Mouse (Mus musculus): ENCODE results near the gene Rgs3. TPM values are rescaled to one million over a fixed set of nuclear protein-coding genes. Genes with fewer than 3 reads are reported as not detected.
A peak's percentile ranks its signal among the peaks of the same experiment; 100 is the strongest.

Rgs3 gene
- polyA plus RNA-seq, 1 experiment from 2014 or later: 30.1 TPM

GRCm38 (mm10) chr4:62729941-62730340 lies 170.3 kb downstream of the Rgs3 start:
- no peak for ATAC-seq (ENCODE audit: low read depth)
- H3K27ac ChIP-seq (ENCODE audit: low read depth, low read length): no peak overlapping the region
- H3K4me2 ChIP-seq (ENCODE audit: low read depth, low read length): no peak overlapping the region
- 80% methylated on average over 5 of the region's 5 CpGs for WGBS
- no peaks in the 10 kb centered on the region for H3K36me3 ChIP-seq (ENCODE audit: control insufficient read depth, insufficient read depth, low read length)
- H3K9me3 ChIP-seq (ENCODE audit: control insufficient read depth, low read length): no peaks in the 10 kb centered on the region
- no peaks in the 10 kb centered on the region for H3K4me1 ChIP-seq (ENCODE audit: control insufficient read depth, insufficient read depth, low read length)
- no peaks in the 10 kb centered on the region for H3K27me3 ChIP-seq (ENCODE audit: control insufficient read depth, insufficient read depth, low read length)
- H3K4me3 ChIP-seq (ENCODE audit: low read depth, low read length): no peak overlapping the region
- H3K9ac ChIP-seq (replicated peaks; ENCODE audit: low read depth, low read length): no peak overlapping the region

- Histone ChIP-seq H3K4me1 (ENCODE audit: control insufficient read depth, insufficient read depth, low read length) (peaks cover 5% of the 10 kb centered on the region; the same call in 1 of the 2 replicates), H3K9ac (replicated peaks; ENCODE audit: low read depth, low read length) (no peak overlapping the region), H3K27me3 (ENCODE audit: control insufficient read depth, insufficient read depth, low read length) (no peaks in the 10 kb centered on the region), H3K9me3 (ENCODE audit: control insufficient read depth, low read length) (no peaks in the 10 kb centered on the region), H3K36me3 (ENCODE audit: control insufficient read depth, insufficient read depth, low read length) (no peaks in the 10 kb centered on the region), H3K4me3 (ENCODE audit: low read depth, low read length) (no peak overlapping the region), H3K4me2 (ENCODE audit: low read depth, low read length) (no peak overlapping the region), H3K27ac (ENCODE audit: low read depth, low read length) (no peak overlapping the region)
- 90% methylated on average over 3 of the region's 3 CpGs for WGBS
- ATAC-seq (ENCODE audit: low read depth): no peak
These were observed 171.2 kb downstream of the Rgs3 start for GRCm38 (mm10) chr4:62730861-62731260.

GRCm38 (mm10) chr4:62731531-62732063 lies 171.9 kb downstream of the Rgs3 start:
- Histone ChIP-seq H3K4me1 (ENCODE audit: control insufficient read depth, insufficient read depth, low read length) (peaks cover 5% of the 10 kb centered on the region; the same call in 1 of the 2 replicates), H3K4me3 (ENCODE audit: low read depth, low read length) (no peak overlapping the region), H3K27ac (ENCODE audit: low read depth, low read length) (no peak overlapping the region), H3K27me3 (ENCODE audit: control insufficient read depth, insufficient read depth, low read length) (no peaks in the 10 kb centered on the region), H3K4me2 (ENCODE audit: low read depth, low read length) (no peak overlapping the region), H3K9me3 (ENCODE audit: control insufficient read depth, low read length) (no peaks in the 10 kb centered on the region), H3K9ac (replicated peaks; ENCODE audit: low read depth, low read length) (no peak overlapping the region), H3K36me3 (ENCODE audit: control insufficient read depth, insufficient read depth, low read length) (no peaks in the 10 kb centered on the region)
- 87% methylated on average over 6 of the region's 6 CpGs for WGBS
- ATAC-seq (ENCODE audit: low read depth): no peak

GRCm38 (mm10) chr4:62732096-62732495 lies 172.4 kb downstream of the Rgs3 start:
- Histone ChIP-seq H3K27ac (ENCODE audit: low read depth, low read length) (no peak overlapping the region), H3K4me3 (ENCODE audit: low read depth, low read length) (no peak overlapping the region), H3K9ac (replicated peaks; ENCODE audit: low read depth, low read length) (no peak overlapping the region), H3K27me3 (ENCODE audit: control insufficient read depth, insufficient read depth, low read length) (no peaks in the 10 kb centered on the region), H3K36me3 (ENCODE audit: control insufficient read depth, insufficient read depth, low read length) (no peaks in the 10 kb centered on the region), H3K9me3 (ENCODE audit: control insufficient read depth, low read length) (no peaks in the 10 kb centered on the region), H3K4me2 (ENCODE audit: low read depth, low read length) (no peak overlapping the region), H3K4me1 (ENCODE audit: control insufficient read depth, insufficient read depth, low read length) (peaks cover 5% of the 10 kb centered on the region; the same call in 1 of the 2 replicates)
- 84% methylated on average over 7 of the region's 7 CpGs for WGBS
- ATAC-seq (ENCODE audit: low read depth): no peak

- Histone ChIP-seq H3K9me3 (ENCODE audit: control insufficient read depth, low read length) (no peaks in the 10 kb centered on the region), H3K36me3 (ENCODE audit: control insufficient read depth, insufficient read depth, low read length) (no peaks in the 10 kb centered on the region), H3K4me2 (ENCODE audit: low read depth, low read length) (no peak overlapping the region), H3K27ac (ENCODE audit: low read depth, low read length) (no peak overlapping the region), H3K9ac (replicated peaks; ENCODE audit: low read depth, low read length) (no peak overlapping the region), H3K27me3 (ENCODE audit: control insufficient read depth, insufficient read depth, low read length) (no peaks in the 10 kb centered on the region), H3K4me1 (ENCODE audit: control insufficient read depth, insufficient read depth, low read length) (peaks cover 5% of the 10 kb centered on the region; the same call in 1 of the 2 replicates), H3K4me3 (ENCODE audit: low read depth, low read length) (no peak overlapping the region)
- ATAC-seq (ENCODE audit: low read depth): peak; percentile 52; the same call in 1 of the 2 replicates
- WGBS: 54% methylated on average over 2 of the region's 2 CpGs
These were observed 173.2 kb downstream of the Rgs3 start for GRCm38 (mm10) chr4:62732840-62733239.

GRCm38 (mm10) chr4:62733938-62734337 lies 174.3 kb downstream of the Rgs3 start:
- H3K4me2 ChIP-seq (ENCODE audit: low read depth, low read length): no peak overlapping the region
- H3K4me3 ChIP-seq (ENCODE audit: low read depth, low read length): no peak overlapping the region
- H3K36me3 ChIP-seq (ENCODE audit: control insufficient read depth, insufficient read depth, low read length): no peaks in the 10 kb centered on the region
- no peak overlapping the region for H3K9ac ChIP-seq (replicated peaks; ENCODE audit: low read depth, low read length)
- peaks cover 5% of the 10 kb centered on the region; the same call in 1 of the 2 replicates for H3K4me1 ChIP-seq (ENCODE audit: control insufficient read depth, insufficient read depth, low read length)
- no peaks in the 10 kb centered on the region for H3K9me3 ChIP-seq (ENCODE audit: control insufficient read depth, low read length)
- no peaks in the 10 kb centered on the region for H3K27me3 ChIP-seq (ENCODE audit: control insufficient read depth, insufficient read depth, low read length)
- H3K27ac ChIP-seq (ENCODE audit: low read depth, low read length): no peak overlapping the region
- ATAC-seq (ENCODE audit: low read depth): no peak
- WGBS: 79% methylated on average over 3 of the region's 4 CpGs

- 62% methylated on average over 8 of the region's 8 CpGs for WGBS
- H3K27me3 ChIP-seq (ENCODE audit: control insufficient read depth, insufficient read depth, low read length): no peaks in the 10 kb centered on the region
- no peak overlapping the region for H3K27ac ChIP-seq (ENCODE audit: low read depth, low read length)
- no peak for ATAC-seq (ENCODE audit: low read depth)
- H3K9ac ChIP-seq (replicated peaks; ENCODE audit: low read depth, low read length): no peak overlapping the region
- no peaks in the 10 kb centered on the region for H3K9me3 ChIP-seq (ENCODE audit: control insufficient read depth, low read length)
- H3K4me3 ChIP-seq (ENCODE audit: low read depth, low read length): no peak overlapping the region
- H3K4me1 ChIP-seq (ENCODE audit: control insufficient read depth, insufficient read depth, low read length): peaks cover 5% of the 10 kb centered on the region; the same call in 1 of the 2 replicates
- H3K36me3 ChIP-seq (ENCODE audit: control insufficient read depth, insufficient read depth, low read length): no peaks in the 10 kb centered on the region
- H3K4me2 ChIP-seq (ENCODE audit: low read depth, low read length): no peak overlapping the region
These were observed 175.6 kb downstream of the Rgs3 start for GRCm38 (mm10) chr4:62735291-62735690.

- no peak overlapping the region for H3K4me2 ChIP-seq (ENCODE audit: low read depth, low read length)
- H3K4me1 ChIP-seq (ENCODE audit: control insufficient read depth, insufficient read depth, low read length): peaks cover 5% of the 10 kb centered on the region; the same call in 1 of the 2 replicates
- no peaks in the 10 kb centered on the region for H3K36me3 ChIP-seq (ENCODE audit: control insufficient read depth, insufficient read depth, low read length)
- no peak overlapping the region for H3K4me3 ChIP-seq (ENCODE audit: low read depth, low read length)
- no peaks in the 10 kb centered on the region for H3K9me3 ChIP-seq (ENCODE audit: control insufficient read depth, low read length)
- H3K27me3 ChIP-seq (ENCODE audit: control insufficient read depth, insufficient read depth, low read length): no peaks in the 10 kb centered on the region
- no peak for ATAC-seq (ENCODE audit: low read depth)
- WGBS: 60% methylated on average over 9 of the region's 9 CpGs
- no peak overlapping the region for H3K27ac ChIP-seq (ENCODE audit: low read depth, low read length)
- no peak overlapping the region for H3K9ac ChIP-seq (replicated peaks; ENCODE audit: low read depth, low read length)
These were observed 176.2 kb downstream of the Rgs3 start for GRCm38 (mm10) chr4:62735878-62736277.

GRCm38 (mm10) chr4:62736421-62736820 lies 176.8 kb downstream of the Rgs3 start:
- H3K9me3 ChIP-seq (ENCODE audit: control insufficient read depth, low read length): no peaks in the 10 kb centered on the region
- H3K36me3 ChIP-seq (ENCODE audit: control insufficient read depth, insufficient read depth, low read length): no peaks in the 10 kb centered on the region
- H3K4me3 ChIP-seq (ENCODE audit: low read depth, low read length): no peak overlapping the region
- no peak overlapping the region for H3K9ac ChIP-seq (replicated peaks; ENCODE audit: low read depth, low read length)
- no peaks in the 10 kb centered on the region for H3K27me3 ChIP-seq (ENCODE audit: control insufficient read depth, insufficient read depth, low read length)
- 39% methylated on average over 7 of the region's 7 CpGs for WGBS
- H3K4me1 ChIP-seq (ENCODE audit: control insufficient read depth, insufficient read depth, low read length): peaks cover 5% of the 10 kb centered on the region; the same call in 1 of the 2 replicates
- ATAC-seq (ENCODE audit: low read depth): no peak
- H3K4me2 ChIP-seq (ENCODE audit: low read depth, low read length): no peak overlapping the region
- no peak overlapping the region for H3K27ac ChIP-seq (ENCODE audit: low read depth, low read length)

All from neural tube, embryonic 14.5 days (tissue).